Mouse (Mus musculus): ENCODE data around the gene Gas8. TPM values are rescaled to one million over a fixed set of nuclear protein-coding genes. Genes with fewer than 3 reads are reported as not detected.

Gene Gas8
- polyA plus RNA-seq, 1 experiment: 35.5 TPM

DNA sequence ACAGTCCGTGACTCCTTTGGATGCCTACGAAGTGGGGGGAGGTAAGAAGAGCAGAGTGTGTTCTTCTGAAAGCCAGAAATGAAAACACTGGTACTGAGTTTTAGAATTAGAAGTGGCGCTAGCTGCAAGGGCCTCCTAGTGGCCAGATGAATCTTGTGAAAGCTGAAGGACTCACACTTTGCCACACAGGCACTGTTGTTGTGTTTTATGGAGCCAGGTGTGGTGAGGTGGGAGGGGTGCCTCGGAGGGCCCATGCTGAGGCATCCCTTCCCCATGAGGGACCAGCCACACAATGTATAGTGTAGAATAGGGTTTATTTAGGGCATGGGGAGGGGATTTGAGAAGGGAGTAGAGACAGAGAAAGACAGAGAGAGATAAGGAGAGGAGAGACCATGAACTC, 20.9 kb upstream of the Gas8 start:
- Histone ChIP-seq H3K4me3 (ENCODE audit: insufficient read depth, low read length) (no peak overlapping the region), H3K27ac (ENCODE audit: insufficient read depth, low read length) (no peak overlapping the region), H3K4me1 (ENCODE audit: control insufficient read depth, insufficient read depth, low read length) (no peaks in the 10 kb centered on the region)
- TF ChIP-seq POLR2A (IDR thresholded peaks at IDR 0.05; ENCODE audit: extremely low read depth, insufficient read depth, low read length): no peak

DNA sequence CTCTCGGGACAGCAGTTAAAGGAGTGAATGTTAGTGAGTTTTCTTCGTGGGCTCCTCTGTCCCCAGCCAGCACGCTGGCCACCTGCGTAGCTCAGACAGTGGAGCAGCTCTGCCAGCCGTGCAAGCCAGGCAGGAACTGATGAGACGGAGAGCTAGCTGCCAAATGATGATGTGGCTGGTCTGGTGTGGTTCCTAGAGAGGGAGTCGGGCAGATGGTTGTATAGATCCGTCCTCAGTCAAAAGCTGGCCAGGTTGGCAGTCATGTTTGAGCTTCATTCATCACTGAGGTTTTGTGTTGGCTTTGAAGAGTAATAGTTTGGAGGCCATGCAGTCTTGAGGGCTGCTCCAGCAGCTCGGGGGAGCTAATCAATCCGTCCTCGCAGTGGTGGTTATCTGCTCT, 19.7 kb upstream of the Gas8 start:
- Histone ChIP-seq H3K4me1 (ENCODE audit: control insufficient read depth, insufficient read depth, low read length) (no peaks in the 10 kb centered on the region), H3K4me3 (ENCODE audit: insufficient read depth, low read length) (no peak overlapping the region), H3K27ac (ENCODE audit: insufficient read depth, low read length) (no peak overlapping the region)
- TF ChIP-seq POLR2A (IDR thresholded peaks at IDR 0.05; ENCODE audit: extremely low read depth, insufficient read depth, low read length) (no peak), CTCF (IDR thresholded peaks at IDR 0.05; ENCODE audit: extremely low read depth, insufficient read depth, low read length) (no peak)

DNA sequence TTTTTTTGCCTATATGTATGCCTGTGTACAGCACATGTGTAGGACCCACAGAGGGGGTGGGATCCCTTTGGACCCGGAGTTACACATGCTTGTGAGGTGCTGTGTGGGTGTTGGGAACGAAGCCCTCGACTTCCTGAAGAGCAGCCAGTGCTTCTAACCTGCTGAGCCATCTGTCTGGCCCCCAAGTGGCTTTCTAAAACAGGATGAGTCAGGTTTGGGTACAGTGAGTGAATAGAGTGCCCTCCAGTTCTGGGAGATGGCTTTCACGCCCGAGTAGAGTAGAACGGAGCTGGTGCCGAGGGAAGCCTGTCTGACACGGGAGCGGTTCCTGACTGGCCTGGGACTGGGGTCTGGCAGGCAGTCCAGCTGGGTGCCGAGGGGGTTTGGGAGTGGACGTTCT, 19.1 kb upstream of the Gas8 start:
- no peak overlapping the region for H3K27ac ChIP-seq (ENCODE audit: insufficient read depth, low read length)
- no peaks in the 10 kb centered on the region for H3K4me1 ChIP-seq (ENCODE audit: control insufficient read depth, insufficient read depth, low read length)
- TF ChIP-seq POLR2A (IDR thresholded peaks at IDR 0.05; ENCODE audit: extremely low read depth, insufficient read depth, low read length): no peak
- TF ChIP-seq CTCF (IDR thresholded peaks at IDR 0.05; ENCODE audit: extremely low read depth, insufficient read depth, low read length): no peak
- H3K4me3 ChIP-seq (ENCODE audit: insufficient read depth, low read length): no peak overlapping the region

DNA sequence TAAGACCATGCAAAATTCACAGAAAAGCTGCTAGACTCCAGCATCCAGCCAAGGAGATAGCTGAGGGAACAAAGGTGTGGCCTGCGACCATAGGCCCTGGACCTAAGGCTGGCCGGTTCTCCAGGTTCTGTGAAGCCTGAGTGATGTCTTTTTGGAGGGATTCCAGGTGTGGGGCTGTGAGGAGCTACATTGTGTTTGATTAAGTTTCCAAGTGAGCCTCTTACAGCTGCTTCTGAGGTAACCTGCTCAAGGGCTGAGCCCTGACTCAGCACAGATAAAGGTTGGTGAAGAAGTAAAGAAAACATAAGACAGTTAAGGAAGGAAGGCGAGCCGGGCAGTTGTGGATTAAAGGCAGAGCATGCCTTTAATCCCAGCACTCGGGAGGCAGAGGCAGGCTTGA, 16.4 kb upstream of the Gas8 start:
- TF ChIP-seq CTCF (IDR thresholded peaks at IDR 0.05; ENCODE audit: extremely low read depth, insufficient read depth, low read length) (no peak), POLR2A (IDR thresholded peaks at IDR 0.05; ENCODE audit: extremely low read depth, insufficient read depth, low read length) (no peak)
- H3K4me1 ChIP-seq (ENCODE audit: control insufficient read depth, insufficient read depth, low read length): no peaks in the 10 kb centered on the region
- no peak overlapping the region for H3K4me3 ChIP-seq (ENCODE audit: insufficient read depth, low read length)
- no peak overlapping the region for H3K27ac ChIP-seq (ENCODE audit: insufficient read depth, low read length)

DNA sequence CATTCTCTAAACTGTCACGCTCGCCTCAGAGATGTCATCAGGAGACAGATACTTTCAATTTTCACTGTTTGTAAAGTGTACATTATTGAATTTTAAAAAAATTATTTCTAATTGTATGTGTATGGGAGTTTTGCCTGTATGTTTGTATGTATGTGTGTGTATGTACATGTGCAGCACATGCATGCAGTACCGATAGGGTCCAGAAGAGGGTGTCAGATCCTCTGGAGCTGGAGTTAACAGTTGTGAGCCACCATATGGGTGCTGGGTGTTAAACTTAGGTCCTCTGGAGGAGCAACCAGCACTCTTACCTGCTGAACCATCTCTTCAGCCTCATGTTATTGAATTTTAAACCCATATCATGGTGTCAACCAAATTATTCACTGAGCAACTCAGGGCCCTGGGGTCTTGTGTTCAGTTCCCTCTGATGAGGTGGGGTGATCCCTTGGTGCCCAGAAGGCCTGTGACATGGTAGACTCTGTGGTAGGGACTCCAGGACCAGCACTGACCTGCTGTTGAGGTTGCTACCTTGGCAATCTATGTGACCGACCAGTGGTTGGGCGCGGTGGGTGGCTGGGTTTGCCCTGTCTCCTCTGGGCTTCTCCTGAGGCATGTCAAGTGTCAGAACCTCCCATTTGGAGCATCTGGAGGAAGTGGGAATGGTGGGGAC, 14.7 kb upstream of the Gas8 start:
- no peak overlapping the region for H3K4me3 ChIP-seq (ENCODE audit: insufficient read depth, low read length)
- H3K27ac ChIP-seq (ENCODE audit: insufficient read depth, low read length): no peak overlapping the region
- TF ChIP-seq POLR2A (IDR thresholded peaks at IDR 0.05; ENCODE audit: extremely low read depth, insufficient read depth, low read length) (no peak), CTCF (IDR thresholded peaks at IDR 0.05; ENCODE audit: extremely low read depth, insufficient read depth, low read length) (no peak)
- no peaks in the 10 kb centered on the region for H3K4me1 ChIP-seq (ENCODE audit: control insufficient read depth, insufficient read depth, low read length)

DNA sequence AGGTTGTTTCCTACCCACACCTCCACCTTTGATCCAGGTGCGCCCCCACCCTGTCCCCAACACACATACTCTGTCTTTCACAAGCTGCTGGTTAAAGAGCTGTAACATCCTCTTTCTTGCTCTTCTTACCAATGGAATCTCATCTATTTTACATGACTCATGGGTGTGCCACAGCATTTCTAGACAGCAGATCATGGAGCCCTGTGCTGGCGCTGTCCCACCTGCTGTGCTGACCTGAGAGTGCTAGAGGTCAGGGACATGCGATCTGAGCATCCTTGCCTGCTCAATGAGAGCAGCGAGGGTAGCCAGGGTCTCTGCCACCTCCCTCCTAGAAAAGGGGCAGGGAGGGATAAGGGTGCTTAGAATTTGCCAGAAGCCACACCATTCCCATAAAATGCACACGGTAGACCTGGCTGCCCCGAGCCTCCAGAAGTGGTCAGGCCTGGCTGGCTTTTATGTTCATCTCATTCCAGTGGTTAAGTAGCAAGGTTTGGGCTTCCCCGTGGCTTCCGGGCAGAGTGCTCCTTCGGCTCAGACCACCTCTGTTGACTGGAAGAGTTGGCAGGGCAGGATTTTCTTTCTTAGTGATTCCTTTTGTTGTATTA, 13.9 kb upstream of the Gas8 start:
- no peak overlapping the region for H3K27ac ChIP-seq (ENCODE audit: insufficient read depth, low read length)
- no peak overlapping the region for H3K4me3 ChIP-seq (ENCODE audit: insufficient read depth, low read length)
- TF ChIP-seq CTCF (IDR thresholded peaks at IDR 0.05; ENCODE audit: extremely low read depth, insufficient read depth, low read length): no peak
- TF ChIP-seq POLR2A (IDR thresholded peaks at IDR 0.05; ENCODE audit: extremely low read depth, insufficient read depth, low read length): no peak
- no peaks in the 10 kb centered on the region for H3K4me1 ChIP-seq (ENCODE audit: control insufficient read depth, insufficient read depth, low read length)

DNA sequence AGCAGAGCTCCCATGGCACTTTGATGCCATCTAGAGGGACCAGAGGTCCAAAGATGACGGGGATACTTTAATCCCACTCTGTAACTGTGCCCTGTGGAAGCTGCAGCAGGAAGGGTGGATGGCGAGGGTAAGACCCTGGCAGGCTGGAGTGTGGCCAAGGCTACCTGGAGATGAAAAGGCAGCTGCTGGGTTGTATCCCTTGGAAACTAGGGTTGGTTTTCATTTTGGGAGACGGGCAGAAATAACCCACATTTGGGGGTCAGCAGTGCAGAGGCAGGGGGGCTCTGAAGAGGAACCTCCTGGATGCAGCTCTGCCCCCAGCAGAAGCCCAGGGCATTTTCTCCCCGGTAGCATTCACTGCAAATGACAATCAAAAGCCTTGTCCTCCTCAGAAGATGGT, 13.4 kb upstream of the Gas8 start:
- no peaks in the 10 kb centered on the region for H3K4me1 ChIP-seq (ENCODE audit: control insufficient read depth, insufficient read depth, low read length)
- no peak overlapping the region for H3K27ac ChIP-seq (ENCODE audit: insufficient read depth, low read length)
- no peak for TF ChIP-seq CTCF (IDR thresholded peaks at IDR 0.05; ENCODE audit: extremely low read depth, insufficient read depth, low read length)
- no peak overlapping the region for H3K4me3 ChIP-seq (ENCODE audit: insufficient read depth, low read length)

DNA sequence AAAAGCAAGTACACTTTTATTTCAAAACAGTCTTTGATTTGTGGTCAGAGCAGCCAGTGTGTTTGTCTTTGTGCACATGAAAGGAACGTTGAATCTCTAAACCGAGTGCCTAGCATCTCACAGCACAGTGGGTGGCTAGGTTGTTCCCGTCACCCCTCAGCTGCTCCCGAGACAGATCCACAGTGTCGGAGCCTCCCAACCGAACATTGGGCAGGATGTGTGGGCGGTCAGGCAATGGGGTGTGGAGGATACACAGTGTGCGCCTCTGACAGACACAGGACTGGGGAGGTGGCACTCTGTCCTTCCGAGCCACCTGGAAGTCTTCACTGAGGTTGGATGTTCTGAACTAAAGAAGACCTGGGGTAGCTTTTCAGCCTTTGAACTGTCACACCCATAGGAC, 12.9 kb upstream of the Gas8 start:
- no peak for TF ChIP-seq CTCF (IDR thresholded peaks at IDR 0.05; ENCODE audit: extremely low read depth, insufficient read depth, low read length)
- no peaks in the 10 kb centered on the region for H3K4me1 ChIP-seq (ENCODE audit: control insufficient read depth, insufficient read depth, low read length)
- H3K4me3 ChIP-seq (ENCODE audit: insufficient read depth, low read length): no peak overlapping the region
- H3K27ac ChIP-seq (ENCODE audit: insufficient read depth, low read length): no peak overlapping the region

DNA sequence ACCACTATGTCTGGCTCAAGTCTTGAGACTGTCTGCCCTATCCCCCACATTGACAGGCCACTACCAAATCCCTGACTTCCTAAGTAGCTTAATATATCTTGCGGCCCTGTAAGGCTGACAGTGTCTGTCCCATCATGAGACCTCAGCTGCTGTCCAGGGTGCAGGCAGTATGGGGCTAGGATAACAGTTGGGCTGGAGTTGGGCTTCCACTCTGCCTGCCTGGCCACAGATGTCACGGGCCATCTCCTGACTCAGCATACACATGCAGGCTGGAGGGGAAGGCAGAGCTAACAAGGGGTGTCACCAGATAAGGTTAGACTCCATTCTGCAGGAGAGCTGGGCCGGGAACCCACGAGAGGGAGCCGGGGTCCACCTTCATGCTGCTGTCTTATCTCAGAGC, 11.5 kb upstream of the Gas8 start:
- H3K4me3 ChIP-seq (ENCODE audit: insufficient read depth, low read length): no peak overlapping the region
- no peaks in the 10 kb centered on the region for H3K4me1 ChIP-seq (ENCODE audit: control insufficient read depth, insufficient read depth, low read length)
- no peak overlapping the region for H3K27ac ChIP-seq (ENCODE audit: insufficient read depth, low read length)
- TF ChIP-seq POLR2A (IDR thresholded peaks at IDR 0.05; ENCODE audit: extremely low read depth, insufficient read depth, low read length) (no peak), CTCF (IDR thresholded peaks at IDR 0.05; ENCODE audit: extremely low read depth, insufficient read depth, low read length) (no peak)

DNA sequence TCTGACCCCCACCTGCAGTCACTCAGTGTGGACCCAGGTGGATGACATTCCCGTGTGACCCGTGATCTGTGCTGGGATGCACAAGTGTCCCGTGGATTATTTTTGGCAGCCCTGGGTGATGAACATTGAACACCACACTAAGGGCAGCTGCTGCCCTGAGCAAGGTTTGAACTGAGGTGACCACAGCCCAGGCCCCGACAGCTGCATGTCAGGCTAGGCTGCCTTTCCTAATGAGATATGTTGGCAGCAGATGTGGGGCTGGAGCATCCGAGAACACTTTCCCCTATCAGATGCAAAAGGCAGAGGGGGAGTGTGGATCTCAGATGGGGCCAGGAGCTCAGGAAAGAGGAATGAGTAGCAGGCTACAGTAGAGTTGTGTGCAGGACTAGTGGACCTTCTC, 7.8 kb upstream of the Gas8 start:
- no peaks in the 10 kb centered on the region for H3K4me1 ChIP-seq (ENCODE audit: control insufficient read depth, insufficient read depth, low read length)
- H3K27ac ChIP-seq (ENCODE audit: insufficient read depth, low read length): no peak overlapping the region
- H3K4me3 ChIP-seq (ENCODE audit: insufficient read depth, low read length): no peak overlapping the region
- TF ChIP-seq CTCF (IDR thresholded peaks at IDR 0.05; ENCODE audit: extremely low read depth, insufficient read depth, low read length) (no peak), POLR2A (IDR thresholded peaks at IDR 0.05; ENCODE audit: extremely low read depth, insufficient read depth, low read length) (no peak)

All from cortical plate, adult 2 months (tissue).